Mouse (Mus musculus): ENCODE results near the gene Gm21985.

Gene Gm21985

DNA sequence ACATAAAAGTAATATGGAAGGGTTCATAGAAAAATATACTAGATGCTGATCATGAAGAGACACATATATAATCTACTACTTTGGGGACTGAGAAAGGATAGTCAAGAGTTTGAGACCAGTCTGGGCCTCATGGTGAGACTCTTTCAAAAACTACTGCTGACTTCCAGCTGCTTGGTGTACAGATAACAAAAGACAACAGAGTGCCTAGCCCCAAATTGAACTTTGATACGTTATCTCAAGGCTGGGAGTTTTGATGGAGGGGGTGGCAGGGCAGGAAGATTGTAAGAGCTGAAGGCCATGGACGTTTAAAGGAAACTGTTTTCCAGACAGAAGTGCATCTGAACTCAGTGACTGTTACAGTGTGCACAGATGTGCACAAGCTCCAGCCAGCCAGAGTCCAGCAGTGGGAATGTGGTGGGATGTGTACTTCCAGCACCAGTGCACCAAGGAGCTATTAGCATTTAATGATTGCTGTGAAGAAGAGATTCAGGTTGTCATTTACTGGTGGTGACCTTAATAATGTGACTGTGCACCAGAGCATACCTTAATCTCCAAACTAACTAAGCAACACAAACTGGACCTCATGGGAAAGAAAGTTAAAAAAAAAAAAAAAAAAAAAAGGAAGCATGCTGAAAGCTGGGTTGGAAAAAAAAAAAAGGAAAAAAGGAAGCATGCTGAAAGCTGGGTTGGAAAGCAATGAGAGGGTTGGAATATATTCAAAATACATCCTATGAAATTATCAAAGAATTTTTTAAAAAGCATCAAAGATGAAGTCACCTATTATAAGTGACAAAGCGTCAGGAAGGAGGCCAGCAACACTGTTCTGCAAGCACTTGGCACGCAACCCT lies 66.2 kb downstream of the Gm21985 start:
- DNase-seq (ENCODE audit: low spot score): no peak

DNA sequence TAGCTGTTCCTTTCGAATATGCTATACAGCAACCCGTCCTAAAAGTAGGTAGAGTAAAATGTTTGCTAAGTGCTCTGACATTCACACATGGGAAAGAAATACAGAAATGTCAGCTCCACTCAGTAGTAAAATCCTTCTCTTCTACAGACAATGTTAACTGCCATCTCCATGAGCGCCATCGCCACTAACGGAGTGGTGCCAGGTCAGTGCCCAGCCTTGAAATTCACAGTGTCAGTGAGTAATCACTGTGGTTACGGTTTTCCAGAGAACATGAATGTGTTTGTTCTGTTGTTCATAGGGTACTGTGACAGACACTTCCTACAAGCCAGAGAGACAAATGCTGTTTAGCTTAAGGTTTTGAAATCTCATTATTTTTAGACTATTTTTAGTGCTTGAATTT lies 71.1 kb downstream of the Gm21985 start:
- DNase-seq (ENCODE audit: low spot score): no peak

DNA sequence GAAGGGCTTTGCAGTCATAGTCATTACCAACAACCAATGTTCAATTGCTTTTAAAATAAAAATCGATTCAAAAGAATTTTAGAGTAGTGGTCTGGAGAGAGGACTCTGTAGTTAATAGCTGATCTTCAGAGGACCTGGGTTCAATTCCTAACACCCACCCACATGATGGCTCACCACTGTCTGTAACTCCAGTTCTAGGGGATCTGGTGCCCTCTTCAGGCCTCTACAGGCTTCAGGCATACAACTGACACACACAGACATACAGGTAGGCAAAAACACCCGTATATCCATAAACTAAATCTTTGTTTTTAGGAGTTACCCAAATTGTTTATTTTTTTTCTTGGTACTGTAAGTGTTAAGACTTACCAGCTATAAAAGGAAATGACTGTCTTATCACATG lies 73.6 kb downstream of the Gm21985 start:
- DNase-seq (ENCODE audit: low spot score): no peak

DNA sequence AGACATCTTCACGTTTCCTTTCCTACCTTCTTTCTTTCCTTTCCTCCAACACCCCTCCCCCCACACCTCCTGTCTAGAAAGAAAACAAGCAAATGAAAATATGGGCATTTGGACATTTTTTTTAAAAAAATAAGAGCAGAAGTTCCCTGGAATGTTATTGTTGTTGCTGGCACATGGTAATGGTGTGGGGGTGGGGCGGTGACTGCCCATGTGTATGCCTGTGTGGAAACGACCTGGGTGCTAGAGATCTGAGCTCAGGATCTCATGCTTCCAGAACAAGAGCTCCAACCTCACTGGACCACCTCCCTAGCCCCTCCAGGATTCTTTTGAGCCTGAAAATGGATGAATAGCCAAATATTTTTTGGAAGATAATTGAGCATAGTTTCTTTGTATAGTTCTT lies 75.0 kb downstream of the Gm21985 start:
- no peak for DNase-seq (ENCODE audit: low spot score)

DNA sequence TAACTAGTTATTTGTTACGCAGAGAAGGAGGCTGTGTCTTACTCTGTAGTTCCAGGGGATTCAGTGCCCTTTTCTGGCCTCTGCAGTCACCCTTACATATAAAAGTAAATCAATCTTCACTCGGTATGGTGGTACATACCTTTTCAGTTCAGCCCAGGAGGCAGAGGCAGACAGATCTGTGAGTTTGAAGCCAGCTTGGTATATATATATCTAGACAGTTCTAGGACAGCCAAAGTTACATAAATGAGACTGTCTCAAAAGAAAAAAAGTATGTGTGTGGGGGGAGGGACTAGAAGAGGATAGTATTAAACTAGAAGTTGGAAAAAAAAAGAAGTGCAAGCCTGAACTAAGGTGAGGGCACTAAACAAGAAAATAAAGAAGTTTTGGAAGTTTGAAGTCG lies 82.1 kb downstream of the Gm21985 start:
- DNase-seq (ENCODE audit: low spot score): no peak

DNA sequence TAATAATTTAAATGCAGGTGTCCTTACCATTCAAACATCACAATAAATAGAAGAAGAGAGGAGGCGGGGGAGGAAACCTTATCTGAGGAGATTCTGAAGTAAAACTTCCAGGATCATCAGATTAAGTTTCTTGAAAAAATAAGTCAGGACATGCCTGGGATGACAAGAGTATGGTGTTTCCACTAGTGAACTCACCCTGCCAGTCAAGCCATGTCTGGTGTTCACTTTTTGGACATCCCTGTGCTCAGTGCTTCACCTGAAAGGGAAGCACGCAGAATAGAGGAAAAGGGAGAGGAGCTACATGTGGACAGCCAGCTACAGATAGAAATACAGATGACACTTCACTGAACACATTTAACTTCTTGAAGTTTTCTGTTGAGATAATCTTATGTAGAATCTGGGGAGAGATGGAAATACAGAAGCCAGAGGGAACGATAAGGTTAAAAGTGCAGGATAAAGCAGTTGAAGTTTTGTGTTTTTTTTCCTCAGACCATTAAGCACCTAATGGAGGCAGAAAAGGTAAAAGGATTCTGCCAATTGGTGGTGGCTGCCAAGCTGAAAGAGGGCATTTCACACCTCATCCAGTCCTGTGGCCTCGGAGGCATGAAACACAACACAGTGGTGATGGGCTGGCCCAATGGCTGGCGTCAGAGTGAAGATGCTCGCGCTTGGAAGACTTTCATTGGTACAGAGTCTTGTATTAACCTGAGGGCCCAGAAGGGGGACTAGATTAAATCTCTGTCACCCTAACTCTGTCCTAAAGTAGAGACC lies 87.8 kb downstream of the Gm21985 start:
- DNase-seq (ENCODE audit: low spot score): no peak

DNA sequence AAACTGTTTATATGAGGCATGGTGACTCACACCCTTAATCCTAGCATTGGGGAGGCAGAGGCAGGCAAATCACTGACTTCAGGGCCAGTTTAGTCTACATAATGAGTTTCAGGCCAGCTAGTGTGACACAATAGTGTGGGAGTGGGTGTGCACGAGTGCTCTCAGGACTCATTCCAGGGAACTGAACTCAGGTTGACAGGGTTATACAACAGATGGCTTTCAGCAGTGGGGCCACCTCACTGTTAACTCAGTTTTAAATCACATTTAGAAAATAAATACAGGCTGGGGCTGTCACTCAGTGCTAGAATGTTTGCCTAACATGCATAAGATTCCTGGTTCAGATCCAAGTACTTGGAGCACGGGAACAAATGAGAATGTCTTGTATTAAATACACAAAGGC lies 93.5 kb downstream of the Gm21985 start:
- no peak for DNase-seq (ENCODE audit: low spot score)

DNA sequence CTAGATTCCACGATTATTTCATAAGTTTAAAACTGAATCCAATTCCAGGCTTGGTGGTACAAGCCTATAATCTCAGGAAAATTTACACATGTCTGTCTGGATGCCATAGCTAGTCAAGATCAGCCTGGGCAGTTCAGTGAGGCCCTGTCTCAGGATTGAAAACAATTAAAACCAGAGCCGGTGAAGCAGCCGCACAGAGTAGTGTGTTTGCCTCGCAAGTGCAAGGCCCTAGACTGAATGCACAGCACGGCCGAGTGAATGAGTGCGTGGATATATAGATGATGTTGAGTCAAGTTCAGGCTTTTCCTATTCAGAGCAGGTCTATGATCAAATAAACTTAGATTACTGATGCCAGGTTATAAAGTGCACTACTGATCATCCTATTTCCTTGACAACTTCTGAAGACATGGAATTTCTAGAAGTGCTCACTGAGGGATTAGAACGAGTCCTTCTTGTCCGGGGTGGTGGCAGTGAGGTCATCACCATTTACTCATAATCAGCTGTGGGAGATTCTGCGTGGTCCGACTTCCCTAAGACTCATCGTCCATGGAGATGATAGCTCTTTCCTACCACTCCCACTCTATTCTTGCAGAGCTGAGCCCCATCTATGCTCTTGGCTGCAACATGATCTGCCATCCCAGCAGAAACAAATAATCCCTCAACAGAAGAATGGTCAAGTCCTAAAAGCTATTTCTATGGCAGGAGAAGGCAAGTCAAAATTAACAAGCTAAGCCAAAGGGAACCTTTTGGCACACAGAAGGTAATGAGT lies 94.1 kb downstream of the Gm21985 start:
- no peak for DNase-seq (ENCODE audit: low spot score)

DNA sequence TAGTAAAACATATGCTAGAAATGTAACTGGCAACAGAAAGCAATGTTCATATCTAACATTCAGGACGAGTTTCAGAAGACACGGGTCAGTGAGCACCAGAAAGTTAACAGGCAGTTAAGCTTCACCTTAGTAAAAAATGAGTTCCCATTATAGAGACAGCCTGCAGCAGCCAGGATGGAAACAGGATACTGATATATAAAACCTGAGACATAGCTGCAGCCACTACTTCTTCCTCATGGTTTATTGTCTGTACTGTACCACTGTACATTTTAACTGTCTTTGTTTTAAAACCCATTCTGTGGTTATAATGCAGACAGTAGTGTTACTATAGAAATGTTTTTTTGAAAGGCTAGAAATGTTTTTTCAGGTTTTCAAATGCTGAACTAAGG lies 94.7 kb downstream of the Gm21985 start:
- DNase-seq (ENCODE audit: low spot score): no peak

DNA sequence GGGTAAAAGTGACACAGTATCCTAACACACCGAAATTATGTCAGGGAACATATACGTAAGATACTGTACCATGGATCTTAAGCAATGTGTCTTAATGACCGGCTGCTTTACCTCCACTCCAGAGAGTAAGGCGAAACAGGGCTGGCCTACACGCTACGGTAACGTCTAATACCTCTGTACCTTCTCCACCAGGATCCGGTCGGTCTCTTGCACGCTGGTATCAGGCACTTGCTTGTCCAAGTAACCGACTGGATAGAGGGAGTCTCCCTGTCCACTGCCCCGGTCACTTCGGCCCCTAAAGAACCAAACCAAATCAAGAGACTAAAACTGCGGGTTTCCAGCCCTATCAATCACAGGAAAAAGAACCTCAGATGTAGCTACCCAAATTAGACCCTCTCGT lies 101.1 kb downstream of the Gm21985 start:
- no peak for DNase-seq (ENCODE audit: low spot score)

DNA sequence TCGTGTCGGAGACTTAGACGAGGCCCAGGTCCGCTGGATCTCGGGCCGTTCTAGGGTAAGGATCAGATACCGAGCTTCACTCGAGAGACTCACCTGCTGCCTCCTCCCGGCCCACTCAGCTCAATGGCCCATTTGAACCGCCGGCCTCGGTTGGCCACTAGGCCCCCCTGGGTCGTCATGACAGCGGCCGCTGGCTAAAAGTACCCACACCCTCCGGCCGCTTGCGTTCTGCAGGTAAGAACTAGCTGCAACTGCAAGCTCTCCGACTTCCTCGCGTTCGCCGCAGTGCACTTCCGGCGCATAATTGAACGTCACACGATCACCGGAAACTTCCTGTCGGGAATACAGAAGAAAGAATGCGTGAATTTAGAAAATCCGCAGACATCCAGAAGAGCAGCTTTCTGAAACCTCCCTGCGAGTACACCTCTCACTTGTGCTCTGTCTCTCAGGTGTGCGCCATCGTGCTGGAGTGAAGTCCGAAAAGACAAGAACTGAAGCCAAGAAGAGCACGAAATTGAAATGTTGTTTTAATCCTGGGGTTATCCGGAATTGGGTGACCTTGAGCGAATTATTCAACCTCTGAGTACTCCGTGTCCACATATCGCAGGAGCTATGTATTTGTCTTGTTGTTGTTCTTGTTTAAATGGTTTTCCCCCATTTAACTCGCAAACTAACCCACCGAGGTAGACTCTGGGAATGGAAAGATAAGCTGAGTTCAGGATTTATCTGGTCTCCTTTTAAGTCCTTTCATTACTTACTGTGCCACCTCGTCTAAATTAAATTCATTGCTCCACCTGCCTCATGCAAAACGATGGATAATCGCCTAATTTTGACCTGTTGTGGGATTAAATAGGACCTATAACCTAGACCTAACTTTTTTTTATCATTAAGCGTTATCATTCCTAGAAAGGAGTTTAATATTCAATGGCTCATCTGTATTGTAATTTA lies 101.9 kb downstream of the Gm21985 start, which contains the start of gene Emc4:
Emc4 (minus strand) TSS at position 302 of the 948 bp plus-strand sequence.
- peak; percentile 84 for DNase-seq (ENCODE audit: low spot score)

DNA sequence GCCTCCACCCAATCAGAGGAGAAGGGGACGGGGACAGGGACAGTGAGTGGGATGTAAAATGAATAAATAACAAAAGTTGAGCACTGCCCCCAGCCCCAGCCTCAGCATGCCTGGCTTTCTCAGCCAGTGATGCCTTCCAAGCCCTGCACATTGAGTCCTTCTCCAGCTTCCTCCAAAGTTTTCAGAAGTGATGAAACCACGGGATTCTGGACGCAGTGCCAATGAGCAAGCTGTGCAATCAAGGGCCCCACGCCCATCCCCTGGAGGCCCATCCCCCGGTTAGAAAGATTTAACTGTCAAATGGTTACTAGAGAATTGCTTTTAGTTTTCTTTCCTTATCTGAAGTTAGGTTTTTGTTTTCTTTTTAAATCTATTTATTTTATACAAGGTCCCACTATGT lies 103.8 kb downstream of the Gm21985 start:
- no peak for DNase-seq (ENCODE audit: low spot score)

DNA sequence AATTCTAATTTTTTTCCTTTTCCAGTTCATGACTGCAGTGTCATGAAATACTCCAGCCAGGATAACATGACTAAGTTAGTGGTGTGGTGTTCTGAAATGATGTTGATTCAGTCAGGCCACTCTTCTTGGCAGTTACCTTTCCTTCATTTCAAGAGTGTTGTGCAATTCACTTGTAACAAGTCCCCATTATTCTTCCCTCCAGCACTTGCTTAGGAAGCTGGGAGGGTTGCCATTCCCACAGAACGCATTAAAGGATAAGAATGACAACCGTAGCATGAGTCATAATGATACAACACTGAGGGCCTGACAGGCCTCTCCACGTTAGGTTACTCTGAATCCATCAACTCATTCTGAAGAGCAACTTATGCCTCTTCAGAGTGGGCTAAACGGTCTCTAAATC lies 107.0 kb downstream of the Gm21985 start:
- DNase-seq (ENCODE audit: low spot score): no peak

DNA sequence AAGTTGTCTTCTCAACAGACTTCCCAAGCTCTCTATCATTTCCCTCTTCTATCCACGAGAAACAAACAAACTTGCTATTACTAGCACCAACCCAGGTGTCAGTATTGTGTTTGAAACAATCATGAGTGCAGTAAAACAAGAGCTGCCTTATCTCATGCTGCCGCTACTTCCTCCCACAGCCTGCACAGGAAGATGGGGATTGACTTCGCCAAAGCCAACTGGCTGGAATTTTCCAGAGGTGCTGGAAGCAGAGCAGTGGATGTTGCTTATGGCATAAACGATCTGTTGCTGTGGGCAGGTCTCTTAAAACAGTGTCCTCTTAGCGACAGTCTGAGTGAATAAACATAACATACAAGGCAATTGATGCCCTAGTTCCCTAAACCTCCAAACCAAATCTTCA lies 108.5 kb downstream of the Gm21985 start:
- DNase-seq (ENCODE audit: low spot score): no peak

DNA sequence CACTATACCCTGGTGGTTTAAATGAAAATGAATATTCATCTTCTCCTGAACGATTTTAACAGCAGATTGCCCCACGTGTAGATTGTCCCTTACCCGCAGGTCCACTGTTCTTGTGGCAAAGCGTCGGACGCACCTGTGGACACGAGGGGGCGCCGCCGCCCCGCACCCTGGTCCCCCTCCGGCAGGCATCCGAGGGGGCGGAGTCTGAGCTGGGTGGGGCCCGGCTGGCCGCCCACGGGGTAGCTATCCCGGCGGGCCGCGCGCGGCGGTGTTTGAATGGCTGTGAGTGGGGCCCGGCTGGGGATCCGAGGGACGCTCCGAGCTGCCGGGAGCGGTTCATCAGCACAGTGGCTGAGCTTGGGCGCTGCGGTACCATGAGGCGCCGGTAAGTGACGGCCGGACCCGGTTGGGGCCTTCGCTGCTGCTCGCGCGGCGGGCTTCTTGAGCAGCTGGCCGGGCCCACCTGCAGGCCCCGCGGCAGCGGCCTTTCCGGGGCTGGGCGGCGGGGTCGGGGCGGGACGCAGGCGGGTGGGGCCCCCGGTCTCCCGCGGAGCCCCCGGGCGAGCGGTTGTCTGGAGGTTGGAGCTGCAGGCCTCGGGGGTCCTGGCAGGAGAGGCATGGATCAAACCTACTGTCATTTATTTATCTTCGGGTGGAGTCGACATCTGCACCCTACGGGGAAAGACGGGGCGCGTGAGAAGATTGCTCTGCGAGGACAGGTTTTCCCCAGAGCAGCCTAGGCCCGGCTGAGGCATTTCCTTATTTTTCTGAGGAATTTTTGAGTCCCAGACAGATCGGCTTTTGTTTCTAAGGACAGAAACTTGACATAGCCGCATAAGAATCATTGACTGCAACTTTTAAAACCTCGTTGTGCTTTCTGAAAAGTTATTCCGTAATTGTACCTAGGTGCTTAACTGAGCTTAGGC lies 113.1 kb downstream of the Gm21985 start, which contains the start of gene Katnbl1:
Katnbl1 (plus strand) TSS at position 239 of the 926 bp plus-strand sequence.
- peak; percentile 93 for DNase-seq (ENCODE audit: low spot score)

DNA sequence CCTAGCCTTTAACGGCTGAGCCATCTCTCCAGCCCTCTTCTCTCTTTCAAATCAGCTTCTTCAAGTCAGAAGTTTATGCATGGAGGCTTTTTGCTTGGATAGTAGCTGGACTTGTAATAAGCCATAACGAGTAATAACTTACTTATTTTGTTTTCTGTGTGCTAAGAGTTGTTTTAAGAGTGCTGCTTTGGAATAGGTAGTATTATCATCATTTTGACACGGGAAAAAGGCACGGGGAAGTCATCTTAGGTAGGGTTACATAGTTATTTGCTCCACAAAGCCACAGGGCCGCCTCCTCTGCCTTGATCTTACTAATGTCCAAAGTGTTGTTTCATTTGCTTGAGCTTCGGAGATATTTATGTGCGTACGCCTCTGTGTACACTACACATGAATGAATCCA lies 114.0 kb downstream of the Gm21985 start:
- DNase-seq (ENCODE audit: low spot score): no peak

DNA sequence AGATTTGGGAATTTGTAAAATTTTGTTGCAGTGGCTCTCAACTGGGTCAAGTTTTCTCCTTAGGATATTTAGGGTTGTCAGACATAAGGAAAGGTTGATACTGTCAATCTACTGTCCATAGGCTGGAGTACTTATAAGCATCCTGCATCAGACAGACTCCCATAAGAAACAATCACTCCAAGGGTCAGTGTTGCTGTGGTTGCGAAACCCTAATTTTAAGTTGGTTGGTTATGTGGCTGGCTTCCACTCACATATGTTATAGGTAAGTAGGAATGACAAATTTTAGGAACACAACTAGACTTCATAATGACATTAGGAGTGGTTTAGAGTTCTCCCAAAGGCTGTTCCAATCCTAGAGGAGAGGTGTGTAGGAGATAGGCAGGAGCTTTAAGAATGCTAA lies 115.1 kb downstream of the Gm21985 start:
- no peak for DNase-seq (ENCODE audit: low spot score)

DNA sequence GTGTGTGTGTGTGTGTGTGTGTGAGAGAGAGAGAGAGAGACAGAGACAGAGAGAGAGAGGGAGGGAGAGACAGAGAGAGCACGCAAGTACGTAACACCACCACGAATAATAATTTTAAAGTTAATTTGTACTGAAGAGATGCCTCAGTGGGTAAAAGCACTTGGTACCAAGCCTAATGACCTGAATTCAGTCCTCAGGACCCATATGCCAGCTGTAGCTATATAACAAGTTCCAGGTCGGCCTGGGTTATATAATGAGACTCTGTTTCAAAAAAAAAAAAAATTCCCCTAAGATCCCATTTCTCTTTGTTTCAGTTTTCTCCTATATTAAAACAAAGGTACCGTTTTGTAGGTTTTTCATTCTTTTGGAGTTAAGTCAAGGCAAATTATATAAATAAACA lies 124.7 kb downstream of the Gm21985 start:
- DNase-seq (ENCODE audit: low spot score): no peak

DNA sequence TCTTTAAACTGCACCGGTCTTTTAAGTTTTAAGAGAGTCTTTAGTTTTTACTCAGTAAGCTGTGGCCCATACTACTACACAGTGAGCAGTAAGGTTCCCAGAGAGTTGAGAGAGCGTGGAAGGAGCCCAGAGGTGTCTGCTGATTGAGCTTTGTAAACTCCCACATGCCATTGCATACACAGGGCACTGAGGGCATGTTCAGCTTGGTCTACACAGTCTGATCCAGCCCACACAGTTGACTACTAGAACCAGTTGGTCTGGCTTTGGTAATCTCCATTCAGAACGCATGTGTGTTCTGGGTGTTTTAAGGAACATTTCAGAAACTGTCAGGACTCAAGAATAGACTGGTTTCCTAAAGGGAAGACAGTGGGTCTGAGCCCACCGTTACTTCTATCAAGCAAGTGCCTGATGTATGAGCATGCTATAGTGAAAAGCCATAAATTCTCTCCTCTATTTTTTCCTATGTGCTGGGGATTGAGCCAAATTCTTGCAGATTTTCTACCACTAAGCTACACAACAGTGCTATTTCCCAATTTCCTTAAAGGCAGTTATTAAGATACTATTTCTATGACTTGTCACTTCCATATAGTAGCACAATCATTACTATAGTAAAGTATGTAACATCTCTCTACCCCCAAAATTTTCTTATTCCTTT lies 125.4 kb downstream of the Gm21985 start:
- no peak for DNase-seq (ENCODE audit: low spot score)

DNA sequence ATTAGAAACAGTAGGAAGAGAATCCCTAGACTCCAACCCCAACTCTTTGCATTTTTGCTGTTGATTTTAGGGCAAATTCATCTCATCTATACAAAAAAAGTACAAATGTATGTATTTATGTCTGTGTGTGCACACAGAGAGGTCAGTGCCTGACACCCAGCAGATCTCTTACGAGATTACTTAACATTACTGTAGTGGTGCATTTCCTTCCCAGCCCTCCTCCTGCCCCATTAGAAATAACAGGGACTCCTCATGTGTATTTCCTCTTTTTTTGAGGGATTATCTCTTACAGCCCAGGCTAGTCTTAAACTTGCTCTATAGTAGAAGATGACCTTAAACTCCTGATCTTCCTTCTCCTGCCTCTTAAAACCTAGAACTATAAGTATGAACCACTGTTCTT lies 126.6 kb downstream of the Gm21985 start:
- DNase-seq (ENCODE audit: low spot score): no peak

Measured in T-cell, adult 2 months (primary cell).